Mouse (Mus musculus) spleen, adult 2 months (tissue): Measurements from ENCODE around the gene Wdfy3. TPM values are rescaled to one million over a fixed set of nuclear protein-coding genes. Genes with fewer than 3 reads are reported as not detected.

Experiments
- DNase-seq, 2 experiments: peaks; one replicate each; pipeline versions ENCODE4 v3.0.0 to v3.0.0-alpha.2; 2012 to 2021; ENCODE audit warnings: low spot score in 2 of 2, low read depth in 1 of 2
- H3K27ac ChIP-seq: fragments of 200-500 bp; 2 replicates; pipeline ENCODE4 v1.5.1; 2012; ENCODE audit warnings: low read length, inconsistent platforms; ENCODE audit not compliant: insufficient read depth
- H3K27me3 ChIP-seq: fragments of 200-500 bp; 2 replicates; pipeline ENCODE4 v1.6.1; 2012; ENCODE audit warnings: mild to moderate bottlenecking, moderate library complexity, low read length, inconsistent platforms; ENCODE audit not compliant: control insufficient read depth, insufficient read depth
- H3K36me3 ChIP-seq: fragments of 200-500 bp; 2 replicates; pipeline ENCODE4 v1.6.1; 2012; ENCODE audit warnings: mild to moderate bottlenecking, low read length, inconsistent platforms; ENCODE audit not compliant: control insufficient read depth, insufficient read depth
- H3K4me1 ChIP-seq: fragments of 200-500 bp; 2 replicates; pipeline ENCODE4 v1.6.1; 2011; ENCODE audit warnings: inconsistent platforms; ENCODE audit not compliant: control insufficient read depth, insufficient read depth, insufficient read length
- H3K4me3 ChIP-seq: fragments of 200-500 bp; 2 replicates; pipeline ENCODE4 v1.5.1; 2011; ENCODE audit warnings: mild to moderate bottlenecking, inconsistent platforms; ENCODE audit not compliant: insufficient read depth, insufficient read length; ENCODE audit errors: extremely low read depth
- CTCF ChIP-seq: fragments of 200-500 bp; IDR thresholded peaks from 2 replicates; pipeline ENCODE4 v1.5.1; 2011; ENCODE audit warnings: mild to moderate bottlenecking, inconsistent platforms; ENCODE audit not compliant: insufficient read depth, insufficient read length, insufficient replicate concordance; ENCODE audit errors: extremely low read depth
- POLR2A ChIP-seq: fragments of 200-500 bp; IDR thresholded peaks from 2 replicates; pipeline ENCODE4 v1.6.1; 2011; ENCODE audit warnings: low read depth, low read length, inconsistent platforms
- WGBS: fragments of 180-500 bp; shearing (Covaris S2); methylation state at CpG from one replicate; pipeline ENCODE4 v1.1.7; 2018; 5-methylcytosine and 5-hydroxymethylcytosine counted together
- polyA plus RNA-seq: library from polyadenylated mRNA; depleted of rRNA; stranded (reverse); fragments of >200 nt; gene quantifications from 2 replicates; pipeline ENCODE4 v1.2.3, GENCODE M21; 2012

The Wdfy3 gene
- polyA plus RNA-seq, 1 experiment: 12.0 TPM

GRCm38 (mm10) chr5:101821052-101821451, 248.7 kb downstream of the Wdfy3 start:
- H3K27me3 ChIP-seq: no peaks in the 10 kb centered on the region
- 86% methylated on average over 8 of the region's 8 CpGs for WGBS
- H3K4me3 ChIP-seq: no peak overlapping the region
- no peaks in the 10 kb centered on the region for H3K36me3 ChIP-seq
- TF ChIP-seq CTCF (no peak), POLR2A (no peak)
- H3K4me1 ChIP-seq: no peaks in the 10 kb centered on the region
- DNase-seq: no peak
- no peak overlapping the region for H3K27ac ChIP-seq

GRCm38 (mm10) chr5:101819844-101820243, 249.9 kb downstream of the Wdfy3 start:
- Histone ChIP-seq H3K27ac (no peak overlapping the region), H3K27me3 (no peaks in the 10 kb centered on the region), H3K4me1 (no peaks in the 10 kb centered on the region), H3K4me3 (no peak overlapping the region), H3K36me3 (no peaks in the 10 kb centered on the region)
- WGBS: 85% methylated on average over 7 of the region's 7 CpGs
- no peak for DNase-seq
- TF ChIP-seq CTCF: no peak
- TF ChIP-seq POLR2A: no peak

- no peak overlapping the region for H3K4me3 ChIP-seq
- H3K27me3 ChIP-seq: no peaks in the 10 kb centered on the region
- no peak for DNase-seq
- 95% methylated on average over 10 of the region's 10 CpGs for WGBS
- no peak for TF ChIP-seq POLR2A
- TF ChIP-seq CTCF: no peak
- H3K4me1 ChIP-seq: no peaks in the 10 kb centered on the region
- H3K27ac ChIP-seq: no peak overlapping the region
- no peaks in the 10 kb centered on the region for H3K36me3 ChIP-seq
These were observed 250.5 kb downstream of the Wdfy3 start for GRCm38 (mm10) chr5:101819216-101819615.

- Histone ChIP-seq H3K36me3 (no peaks in the 10 kb centered on the region), H3K4me3 (no peak overlapping the region), H3K27me3 (no peaks in the 10 kb centered on the region), H3K4me1 (no peaks in the 10 kb centered on the region), H3K27ac (no peak overlapping the region)
- TF ChIP-seq CTCF: no peak
- no peak for TF ChIP-seq POLR2A
- DNase-seq: no peak
- WGBS: 13% methylated on average over 7 of the region's 7 CpGs
These were observed 252.9 kb downstream of the Wdfy3 start for GRCm38 (mm10) chr5:101816822-101817221.

GRCm38 (mm10) chr5:101811296-101812169, 258.2 kb downstream of the Wdfy3 start:
- Histone ChIP-seq H3K27ac (no peak overlapping the region), H3K27me3 (no peaks in the 10 kb centered on the region), H3K4me1 (no peaks in the 10 kb centered on the region), H3K4me3 (no peak overlapping the region), H3K36me3 (no peaks in the 10 kb centered on the region)
- no peak for DNase-seq
- TF ChIP-seq POLR2A (no peak), CTCF (no peak)
- 76% methylated on average over 6 of the region's 6 CpGs for WGBS

- no peak for TF ChIP-seq CTCF
- TF ChIP-seq POLR2A: no peak
- Histone ChIP-seq H3K4me1 (no peaks in the 10 kb centered on the region), H3K4me3 (no peak overlapping the region), H3K27ac (no peak overlapping the region), H3K36me3 (no peaks in the 10 kb centered on the region), H3K27me3 (no peaks in the 10 kb centered on the region)
- 79% methylated on average over 9 of the region's 9 CpGs for WGBS
- DNase-seq: no peak
These were observed 267.2 kb downstream of the Wdfy3 start for GRCm38 (mm10) chr5:101802358-101803022.
